Mouse (Mus musculus) bone marrow, adult 2 months (tissue): ENCODE measurements around the gene Maco1.

Experiments
- CTCF ChIP-seq: fragments of 200-500 bp; IDR thresholded peaks from 2 replicates; pipeline ENCODE4 v1.5.1; 2011; ENCODE audit warnings: low read length, control low read depth; ENCODE audit not compliant: control insufficient read depth, insufficient read depth
- POLR2A ChIP-seq: fragments of 200-500 bp; IDR thresholded peaks from 2 replicates; pipeline ENCODE4 v1.6.1; 2011; ENCODE audit warnings: low read depth, mild to moderate bottlenecking, control low read depth, low read length, borderline replicate concordance; ENCODE audit not compliant: control insufficient read depth

- TF ChIP-seq CTCF (no peak), POLR2A (no peak)
Observed at GRCm38 (mm10) chr4:134901126-134901525, 48.0 kb upstream of the Maco1 start.
